Mouse (Mus musculus) ovary, postnatal 36 days (tissue): ENCODE results near the gene Gm30083.

ENCODE experiments used
- DNase-seq: peaks from one replicate; pipeline ENCODE4 v3.0.0; 2022; ENCODE audit warnings: low spot score, mixed read lengths

Gm30083 gene

DNA sequence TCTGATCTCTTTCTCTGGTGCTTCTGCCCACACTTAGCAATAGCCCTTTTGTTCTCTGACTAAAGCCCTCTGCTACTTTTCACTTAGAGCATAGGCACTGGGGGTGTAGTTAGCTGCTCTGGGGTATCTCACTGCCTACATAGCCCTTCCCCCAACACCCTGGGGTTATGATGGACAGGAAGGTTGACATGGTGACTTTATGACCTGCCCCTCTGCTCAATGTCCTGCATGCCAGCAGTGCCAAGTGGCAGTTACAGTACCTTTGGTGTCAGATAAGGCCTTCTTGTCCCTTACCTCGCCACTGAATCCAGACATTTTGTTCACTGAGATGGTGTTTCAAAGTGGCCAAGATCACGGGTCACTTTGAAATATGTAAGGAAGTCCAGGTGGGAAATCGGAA, at the start of gene Gm30083:
Gene Gm30083 (minus strand): TSS at position 120 of the 400 bp plus-strand sequence.
- no peak for DNase-seq

DNA sequence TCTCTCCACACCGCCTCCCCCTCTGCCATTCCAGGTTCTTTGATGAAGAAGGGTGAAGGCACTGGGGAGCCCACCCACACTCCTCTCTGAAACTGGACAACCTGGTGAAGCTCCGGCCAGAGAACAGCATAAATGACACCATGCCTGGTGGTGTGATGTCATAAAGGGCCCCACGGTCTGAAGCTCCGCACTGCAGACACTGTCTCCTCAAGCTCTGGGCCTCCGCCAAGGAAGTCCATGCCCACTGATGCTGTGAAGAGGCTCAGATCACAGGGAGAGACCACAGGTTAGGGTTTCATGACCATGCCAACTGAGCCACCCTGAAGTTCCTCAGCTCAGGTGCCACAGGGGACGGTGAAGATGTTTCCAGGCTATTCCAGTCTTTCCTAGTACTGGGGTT, 37.5 kb upstream of the Gm30083 start, which contains the start of gene Antxrl:
Gene Antxrl (plus strand): TSS at position 192 of the 400 bp plus-strand sequence.
- no peak for DNase-seq

GRCm38 (mm10) chr14:34050101-34050779, 35.3 kb upstream of the Gm30083 start:
- no peak for DNase-seq

GRCm38 (mm10) chr14:34043341-34043740, 28.4 kb upstream of the Gm30083 start:
- DNase-seq, result no peak

GRCm38 (mm10) chr14:34041241-34041640, 26.3 kb upstream of the Gm30083 start:
- DNase-seq, result no peak

DNA sequence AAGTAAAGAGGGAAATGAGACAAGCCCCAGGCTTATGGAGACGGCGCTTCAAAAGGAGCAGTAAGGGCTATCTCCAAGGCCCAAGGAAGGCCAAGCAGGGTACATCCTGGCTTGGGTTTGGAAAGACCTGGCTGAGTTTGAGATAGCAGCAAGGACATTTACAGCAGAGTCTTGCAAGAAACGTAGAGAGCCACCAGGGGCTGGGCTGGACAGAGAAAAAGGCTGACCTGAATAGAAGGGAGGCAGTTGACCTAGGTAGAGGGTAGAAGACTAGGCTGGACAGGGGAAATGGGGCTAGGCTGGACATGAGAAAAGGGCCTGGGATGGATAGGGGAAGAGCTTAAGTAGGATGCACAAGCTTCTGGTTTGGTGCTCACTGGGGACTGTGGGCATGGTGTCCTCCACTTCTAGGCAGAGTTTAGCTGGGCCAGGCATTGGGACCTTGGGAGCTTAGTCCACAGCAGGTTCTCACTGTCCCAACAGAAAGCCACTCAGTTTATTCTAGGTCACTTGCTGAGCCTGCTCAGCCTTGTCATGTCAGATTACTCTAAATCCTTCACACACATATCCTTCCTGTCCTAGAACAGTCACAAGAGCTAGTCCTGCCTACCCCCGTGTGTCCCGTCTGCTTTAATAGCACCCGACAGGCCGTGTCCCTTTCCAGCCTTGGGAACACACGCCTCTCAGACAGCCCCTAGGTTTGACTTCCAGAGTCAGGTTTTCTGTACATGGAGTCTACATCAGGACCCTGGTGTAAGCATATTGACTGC, 19.0 kb upstream of the Gm30083 start:
- no peak for DNase-seq

GRCm38 (mm10) chr14:34026710-34027109, 11.7 kb upstream of the Gm30083 start:
- DNase-seq, result no peak

DNA sequence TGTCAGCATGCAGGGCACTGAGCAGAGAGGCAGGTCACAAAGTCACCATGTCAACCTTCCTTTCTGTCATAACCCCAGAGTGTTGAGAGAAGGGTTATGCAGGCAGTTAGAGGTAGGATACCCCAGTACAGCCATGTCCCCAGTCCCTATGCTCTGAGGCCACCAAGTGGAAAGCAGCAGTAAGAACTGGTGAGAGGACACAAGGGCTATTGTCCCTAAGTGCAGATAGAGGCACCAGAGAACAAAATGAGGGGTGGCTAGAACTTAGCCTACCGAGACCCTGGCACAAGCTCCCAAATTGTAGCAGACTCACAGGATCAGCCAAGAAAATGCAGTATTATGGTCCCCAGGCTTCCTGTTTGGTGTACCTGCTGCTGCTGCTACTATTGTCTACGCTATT, 2.0 kb upstream of the Gm30083 start:
- no peak for DNase-seq

GRCm38 (mm10) chr14:34016381-34016780, 1.4 kb upstream of the Gm30083 start, which contains the start of gene Gm5460:
TSS of gene Gm5460 (plus strand) at chr14:34016758.
- no peak for DNase-seq

- no peak for DNase-seq
Measured at GRCm38 (mm10) chr14:34002358-34002757, 12.6 kb downstream of the Gm30083 start.

GRCm38 (mm10) chr14:34001445-34001844, 13.5 kb downstream of the Gm30083 start:
- DNase-seq, result no peak

GRCm38 (mm10) chr14:34000076-34000475, 14.9 kb downstream of the Gm30083 start:
- no peak for DNase-seq

DNA sequence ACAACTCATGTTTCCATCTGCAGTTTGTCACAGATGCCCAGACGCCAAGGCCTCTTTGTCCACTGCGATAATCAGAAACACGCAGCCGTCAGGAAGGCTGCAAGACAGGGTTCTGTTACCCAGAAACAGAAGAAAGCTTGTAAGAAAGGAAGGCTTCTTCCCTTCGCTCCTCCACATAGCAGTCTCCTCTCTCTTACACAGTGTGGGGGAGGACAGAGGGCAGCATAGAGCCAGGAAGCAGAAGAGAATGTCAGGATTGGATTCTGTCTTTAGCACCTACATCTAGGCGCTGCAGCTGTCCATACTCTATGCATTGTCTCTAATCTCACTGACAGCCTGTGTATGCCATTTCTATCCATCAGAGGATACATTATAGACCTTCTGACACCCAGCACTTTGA, 17.6 kb downstream of the Gm30083 start:
- no peak for DNase-seq

GRCm38 (mm10) chr14:33993521-33994289, 21.3 kb downstream of the Gm30083 start:
- no peak for DNase-seq

DNA sequence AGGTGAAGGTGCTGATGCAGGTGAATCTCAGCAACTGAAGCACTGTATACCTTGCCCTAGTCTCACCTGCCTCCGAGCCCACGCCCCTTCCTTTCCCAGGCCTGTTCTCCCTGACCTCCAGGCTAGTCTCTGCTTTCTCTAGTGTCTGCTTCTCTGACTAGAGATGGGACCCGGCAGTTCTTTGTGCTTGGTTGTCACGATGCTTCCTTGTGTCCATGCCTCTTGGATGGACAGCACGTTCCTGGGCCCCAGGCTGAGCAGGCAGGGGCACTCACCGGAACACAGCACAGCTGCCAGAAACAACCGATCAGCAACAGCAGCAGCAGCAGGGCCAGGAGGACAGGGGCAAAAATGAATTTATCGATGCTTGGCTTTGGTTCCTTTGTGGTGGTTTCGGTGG, 21.9 kb downstream of the Gm30083 start:
- no peak for DNase-seq

GRCm38 (mm10) chr14:33991971-33992370, 23.0 kb downstream of the Gm30083 start:
- DNase-seq, result no peak

DNA sequence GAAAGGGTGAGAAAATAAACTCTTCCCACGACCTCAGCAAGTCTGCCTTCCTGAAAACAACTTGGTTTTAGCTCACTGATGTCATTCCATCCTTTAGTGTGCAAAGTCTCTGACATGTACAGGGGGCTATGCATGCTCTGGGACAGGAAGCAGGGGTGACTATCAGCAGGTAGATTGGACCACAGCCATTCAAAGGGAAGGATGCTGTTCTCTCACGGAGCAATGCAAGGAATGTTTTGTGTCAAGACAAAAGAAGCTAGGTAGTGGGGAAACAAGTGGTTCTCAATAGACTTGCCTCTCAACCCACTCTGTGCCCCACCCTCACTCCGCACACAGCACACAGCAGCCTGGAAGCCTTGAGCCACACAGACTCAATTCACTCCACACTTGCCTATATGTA, 25.8 kb downstream of the Gm30083 start:
- no peak for DNase-seq

DNA sequence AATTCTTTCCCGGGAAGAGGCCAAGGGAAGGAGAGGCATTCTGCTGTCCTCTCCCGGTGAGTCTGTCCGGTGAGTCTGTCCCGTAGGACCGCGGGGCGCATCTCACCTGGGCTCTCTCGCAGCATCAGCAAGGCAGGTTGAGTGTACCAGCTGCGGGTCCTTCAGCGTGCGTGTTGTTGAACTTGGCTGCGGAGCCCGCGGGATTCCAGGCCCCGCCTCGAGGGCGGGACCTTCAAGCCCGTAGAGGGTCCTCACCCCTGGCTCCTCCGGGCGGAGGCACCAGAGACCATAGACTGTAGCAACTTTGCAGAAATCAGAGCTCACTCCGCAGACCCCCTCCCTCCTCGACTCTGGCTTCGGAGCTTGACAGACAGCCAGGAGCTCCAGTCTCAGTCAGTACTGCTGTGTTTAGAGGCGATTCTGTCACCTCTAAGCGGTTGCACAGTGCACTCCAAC, 36.4 kb downstream of the Gm30083 start, which contains the start of gene Zfp488:
Gene Zfp488 (minus strand): TSS at position 161 of the 456 bp plus-strand sequence.
- no peak for DNase-seq

- no peak for DNase-seq
Measured at GRCm38 (mm10) chr14:33977748-33978147, 37.2 kb downstream of the Gm30083 start.

DNA sequence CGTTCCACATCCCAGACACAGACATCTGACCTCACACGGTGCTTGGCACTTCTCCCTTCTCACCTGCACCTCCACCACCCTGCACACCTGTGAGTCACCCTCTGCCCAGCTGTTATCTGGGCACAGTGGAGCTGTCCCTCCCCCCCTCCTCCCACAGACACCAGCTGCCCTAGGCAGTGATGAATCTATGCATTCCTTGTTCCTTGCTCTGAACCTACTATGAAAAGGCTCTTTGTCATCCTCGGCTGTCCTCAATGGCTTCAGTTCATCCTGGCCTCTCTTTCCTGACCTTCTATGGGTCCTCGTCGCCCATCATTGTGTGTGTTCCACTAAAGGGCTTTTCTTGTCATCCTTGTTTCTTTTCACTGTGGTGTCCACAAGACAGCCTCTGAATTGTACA, 40.2 kb downstream of the Gm30083 start:
- DNase-seq, result no peak

DNA sequence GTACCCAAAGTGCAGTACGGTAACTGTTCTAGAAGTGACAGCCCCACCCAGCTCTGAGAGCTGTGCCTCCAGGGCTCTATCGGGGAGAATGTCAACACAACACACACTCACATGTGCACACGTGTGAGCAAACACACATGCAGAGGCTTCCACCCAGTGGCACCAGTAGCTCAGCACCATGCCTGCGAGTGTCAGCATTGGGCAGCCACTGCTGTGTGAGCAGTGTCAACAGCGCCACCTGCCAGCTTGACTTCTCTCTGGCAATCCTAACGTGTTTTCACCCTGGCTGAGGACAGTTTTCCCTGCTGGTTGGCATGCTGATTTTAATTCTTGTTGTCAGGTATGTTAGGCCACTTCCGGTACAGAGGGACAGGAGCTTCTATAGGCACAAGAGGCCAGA, 42.3 kb downstream of the Gm30083 start:
- no peak for DNase-seq

- DNase-seq, result no peak
Measured at GRCm38 (mm10) chr14:33965675-33966074, 49.3 kb downstream of the Gm30083 start.
